ENCODE assay signal across 14 mouse cellular contexts in genomic region chr4:98338636-98339630, GRCm38 (mm10). TPM values are rescaled to one million over a fixed set of nuclear protein-coding genes. Genes with fewer than 3 reads are reported as not detected.
A peak's percentile ranks its signal among the peaks of the same experiment; 100 is the strongest.
DNase-seq lines count a peak whose midpoint lies in the region; ATAC-seq and TF ChIP-seq lines count a peak whose summit lies in the region.
"Had no signal": no experiment of that assay in that cellular context is flagged by ENCODE, and none has a peak within 500 bp of the region (broad histone marks: within the 10 kb centered on the region; RNA-seq: fewer than 3 reads in every experiment).

No protein-coding gene starts in this region.

- TF ChIP-seq CTCF in hindbrain, postnatal 0 days (IDR thresholded peaks at IDR 0.05; ENCODE audit: low read depth): no peak

- no peaks in the 10 kb centered on the region for H3K36me3 ChIP-seq in forebrain, embryonic 14.5 days (ENCODE audit: control insufficient read depth, insufficient read depth, low read length)
- H3K36me3 ChIP-seq in forebrain, embryonic 11.5 days (ENCODE audit: control insufficient read depth, insufficient read depth, low read length): no peaks in the 10 kb centered on the region
- no peaks in the 10 kb centered on the region for H3K36me3 ChIP-seq in forebrain, embryonic 16.5 days (ENCODE audit: control insufficient read depth, insufficient read depth)
- H3K36me3 ChIP-seq in hindbrain, postnatal 0 days (ENCODE audit: insufficient read depth, low read length): no peaks in the 10 kb centered on the region

- H3K9ac ChIP-seq in forebrain, embryonic 14.5 days (ENCODE audit: low read length): no peak overlapping the region
- no peak overlapping the region for H3K9ac ChIP-seq in forebrain, embryonic 11.5 days (ENCODE audit: low read length)
- H3K9ac ChIP-seq in forebrain, embryonic 16.5 days (replicated peaks; ENCODE audit: low read depth, low read length): no peak overlapping the region
- no peak overlapping the region for H3K9ac ChIP-seq in hindbrain, postnatal 0 days (replicated peaks; ENCODE audit: low read length)
- H3K9ac ChIP-seq: lung, embryonic 14.5 days had no signal

- H3K9me3 ChIP-seq in forebrain, embryonic 14.5 days (replicated peaks; ENCODE audit: control insufficient read depth, low read length): no peaks in the 10 kb centered on the region
- no peaks in the 10 kb centered on the region for H3K9me3 ChIP-seq in forebrain, embryonic 11.5 days (ENCODE audit: control insufficient read depth, low read length)
- no peaks in the 10 kb centered on the region for H3K9me3 ChIP-seq in forebrain, embryonic 16.5 days (ENCODE audit: control insufficient read depth, low read length)
- H3K9me3 ChIP-seq in hindbrain, postnatal 0 days (ENCODE audit: low read length): no peaks in the 10 kb centered on the region

- no peak overlapping the region for H3K4me2 ChIP-seq in forebrain, embryonic 14.5 days (ENCODE audit: low read length)
- no peak overlapping the region for H3K4me2 ChIP-seq in forebrain, embryonic 11.5 days (ENCODE audit: low read depth, low read length, severe bottlenecking)
- H3K4me2 ChIP-seq in forebrain, embryonic 16.5 days (ENCODE audit: low read length): no peak overlapping the region
- H3K4me2 ChIP-seq in hindbrain, postnatal 0 days (ENCODE audit: low read depth, low read length): 0 out of 2 replicates have a peak overlapping the region, but pooled peaks have one; percentile 14
- H3K4me2 ChIP-seq: liver, embryonic 11.5 days; lung, embryonic 14.5 days had no signal

- no peak overlapping the region for H3K27ac ChIP-seq in forebrain, embryonic 14.5 days (ENCODE audit: low read depth, low read length)
- H3K27ac ChIP-seq in forebrain, embryonic 11.5 days (ENCODE audit: low read depth, low read length): no peak overlapping the region
- no peak overlapping the region for H3K27ac ChIP-seq in forebrain, embryonic 16.5 days (ENCODE audit: low read length)
- H3K27ac ChIP-seq in hindbrain, postnatal 0 days: no peak overlapping the region

- peak; percentile 71 for ATAC-seq in forebrain, embryonic 14.5 days
- no peak for ATAC-seq in forebrain, embryonic 11.5 days (replicated peaks; ENCODE audit: low FRiP score)
- peak; percentile 49 for ATAC-seq in forebrain, embryonic 16.5 days
- ATAC-seq in hindbrain, postnatal 0 days: peak; percentile 80

- 55% methylated on average over 14 of the region's 14 CpGs for WGBS in forebrain, embryonic 14.5 days
- WGBS in forebrain, embryonic 11.5 days: 79% methylated on average over 14 of the region's 14 CpGs
- WGBS in forebrain, embryonic 16.5 days: 49% methylated on average over 14 of the region's 14 CpGs
- 30% methylated on average over 14 of the region's 14 CpGs for WGBS in hindbrain, postnatal 0 days

- H3K4me3 ChIP-seq in forebrain, embryonic 14.5 days (ENCODE audit: low read depth, low read length): no peak overlapping the region
- no peak overlapping the region for H3K4me3 ChIP-seq in forebrain, embryonic 11.5 days (ENCODE audit: low read depth, low read length)
- no peak overlapping the region for H3K4me3 ChIP-seq in forebrain, embryonic 16.5 days (replicated peaks; ENCODE audit: low read length)
- H3K4me3 ChIP-seq in hindbrain, postnatal 0 days (ENCODE audit: low read length): no peak overlapping the region

- H3K4me1 ChIP-seq in forebrain, embryonic 14.5 days (ENCODE audit: control insufficient read depth, insufficient read depth, low read length): no peaks in the 10 kb centered on the region; the same call in 1 of the 2 replicates
- no peaks in the 10 kb centered on the region for H3K4me1 ChIP-seq in forebrain, embryonic 11.5 days (replicated peaks; ENCODE audit: control insufficient read depth, insufficient read depth, low read length)
- peaks cover 6% of the 10 kb centered on the region; the same call in 1 of the 2 replicates for H3K4me1 ChIP-seq in forebrain, embryonic 16.5 days (replicated peaks; ENCODE audit: control insufficient read depth, insufficient read depth, low read length)
- H3K4me1 ChIP-seq in hindbrain, postnatal 0 days (ENCODE audit: insufficient read depth, low read length): no peaks in the 10 kb centered on the region; the same call in 1 of the 2 replicates

- no peaks in the 10 kb centered on the region for H3K27me3 ChIP-seq in forebrain, embryonic 14.5 days (replicated peaks; ENCODE audit: control insufficient read depth, insufficient read depth, low read length)
- no peaks in the 10 kb centered on the region for H3K27me3 ChIP-seq in forebrain, embryonic 11.5 days (ENCODE audit: control insufficient read depth, insufficient read depth, low read length)
- no peaks in the 10 kb centered on the region for H3K27me3 ChIP-seq in forebrain, embryonic 16.5 days (replicated peaks; ENCODE audit: control insufficient read depth, insufficient read depth, low read length)
- no peaks in the 10 kb centered on the region for H3K27me3 ChIP-seq in hindbrain, postnatal 0 days (ENCODE audit: insufficient read depth, low read length)

- DNase-seq in forebrain, embryonic 14.5 days (ENCODE audit: low spot score): peak; percentile 80
- no peak for DNase-seq in forebrain, embryonic 11.5 days (ENCODE audit: low spot score)
- peak; percentile 6 for DNase-seq in MN1 (ENCODE audit: low spot score)
- peak; percentile 79 for DNase-seq in hindbrain, postnatal 0 days (ENCODE audit: low spot score)
- no peak for DNase-seq in ovary, postnatal 36 days (ENCODE audit: low spot score)
- no peak for DNase-seq in thymus, postnatal 14 days
- no peak for DNase-seq in layer of hippocampus, postnatal 10 days (ENCODE audit: low spot score in 2 of 2)
- DNase-seq: adrenal gland, adult 2 months; cerebellum, adult 9-10 months; kidney, adult 11 months; kidney, postnatal 14 days had no signal

RNA-seq across cellular contexts. Expression of gene Tm2d1, which starts 44.2 kb away (rescaled TPM):
- polyA plus RNA-seq in forebrain, embryonic 14.5 days (2014; fragmentation: Nextera tagmentation; extraction: Ambion mirVana): 111 and 130 TPM in 2 replicates
- polyA plus RNA-seq in forebrain, embryonic 11.5 days (2014; fragmentation: Nextera tagmentation; extraction: Ambion mirVana): 72.3 and 80.2 TPM in 2 replicates
- polyA plus RNA-seq in forebrain, embryonic 16.5 days (2015; fragmentation: Nextera tagmentation; extraction: Ambion mirVana): 112 and 119 TPM in 2 replicates
- total RNA-seq in hindbrain, postnatal 0 days (2014; rRNA removed): 34.9 and 47.9 TPM in 2 replicates
- 162 and 176 TPM in 2 replicates for polyA plus RNA-seq in hindbrain, postnatal 0 days (2015; fragmentation: Nextera tagmentation; extraction: Ambion mirVana)
- total RNA-seq in layer of hippocampus, postnatal 10 days (2021): 10 to 100 TPM; 35.9 to 46.7 TPM

RNA-seq across cellular contexts. Expression of gene Patj, which starts 56.7 kb away (rescaled TPM):
- 7.1 and 7.5 TPM in 2 replicates for polyA plus RNA-seq in forebrain, embryonic 14.5 days (2014; fragmentation: Nextera tagmentation; extraction: Ambion mirVana)
- 12.3 and 13.0 TPM in 2 replicates for polyA plus RNA-seq in forebrain, embryonic 11.5 days (2014; fragmentation: Nextera tagmentation; extraction: Ambion mirVana)
- polyA plus RNA-seq in forebrain, embryonic 16.5 days (2015; fragmentation: Nextera tagmentation; extraction: Ambion mirVana): 5.9 and 6.7 TPM in 2 replicates
- 15.3 and 24.6 TPM in 2 replicates for total RNA-seq in hindbrain, postnatal 0 days (2014; rRNA removed)
- 10.3 and 11.6 TPM in 2 replicates for polyA plus RNA-seq in hindbrain, postnatal 0 days (2015; fragmentation: Nextera tagmentation; extraction: Ambion mirVana)
- 1 to 10 TPM; 5.2 to 8.7 TPM for total RNA-seq in layer of hippocampus, postnatal 10 days (2021)

Comparison
In these comparisons a context has a peak if more than half of its experiments do, and no peak if none do; other contexts are left out.
1. DNase-seq: peak in forebrain, embryonic 14.5 days (single experiment), MN1 (single experiment) and hindbrain, postnatal 0 days (single experiment); none in forebrain, embryonic 11.5 days (single experiment), ovary, postnatal 36 days (single experiment), thymus, postnatal 14 days (single experiment) and layer of hippocampus, postnatal 10 days (0 of 2).